Mouse (Mus musculus) forebrain, postnatal 0 days (tissue): Measurements from ENCODE around the gene Idh1. TPM values are rescaled to one million over a fixed set of nuclear protein-coding genes. Genes with fewer than 3 reads are reported as not detected.
"Not testable (repeated sequence)": the region's sequence is repeated elsewhere in the genome, so short reads cannot be mapped to it uniquely, and the experiment has no call there.

Experiments used
- ATAC-seq: fragments of 200-750 bp; cut with Nextera tagmentation; 2 replicates; pipeline ENCODE4 v1.8.0; 2017; ENCODE audit warnings: mild to moderate bottlenecking, moderate library complexity
- DNase-seq: peaks from one replicate; pipeline ENCODE4 v3.0.0-alpha.2; 2015
- H3K27ac ChIP-seq: fragments of 300-500 bp; sonication (generic); 2 replicates; pipeline ENCODE4 v1.5.1; 2014; ENCODE audit warnings: low read depth, mild to moderate bottlenecking, antibody characterized with exemption, low read length, moderate library complexity, mixed read lengths
- H3K27me3 ChIP-seq: fragments of 300-500 bp; sonication (generic); 2 replicates; pipeline ENCODE4 v1.6.1; 2014; ENCODE audit warnings: mild to moderate bottlenecking, low read length, mixed read lengths; ENCODE audit not compliant: insufficient read depth
- H3K36me3 ChIP-seq: fragments of 300-500 bp; sonication (generic); 2 replicates; pipeline ENCODE4 v1.6.1; 2014; ENCODE audit warnings: mild to moderate bottlenecking, moderate library complexity; ENCODE audit not compliant: insufficient read depth
- H3K4me1 ChIP-seq: fragments of 300-500 bp; sonication (generic); 2 replicates; pipeline ENCODE4 v1.6.1; 2014; ENCODE audit warnings: antibody characterized with exemption; ENCODE audit not compliant: insufficient read depth
- H3K4me2 ChIP-seq: fragments of 300-500 bp; sonication (generic); 2 replicates; pipeline ENCODE4 v1.6.1; 2014; ENCODE audit warnings: low read depth, mild to moderate bottlenecking, moderate library complexity
- H3K4me3 ChIP-seq: fragments of 300-500 bp; sonication (generic); 2 replicates; pipeline ENCODE4 v1.5.1; 2014; ENCODE audit warnings: low read depth, low read length, mixed read lengths
- H3K9ac ChIP-seq: fragments of 300-500 bp; sonication (generic); 2 replicates; pipeline ENCODE4 v1.6.1; 2014; ENCODE audit warnings: mild to moderate bottlenecking
- H3K9me3 ChIP-seq: fragments of 300-500 bp; sonication (generic); 2 replicates; pipeline ENCODE4 v1.6.1; 2016; ENCODE audit warnings: low read length
- CTCF ChIP-seq: sonication (generic); IDR thresholded peaks from 2 replicates; pipeline ENCODE4 v1.5.1; 2016; ENCODE audit warnings: antibody characterized with exemption, control low read depth, low read depth
- WGBS: fragments of 180-500 bp; shearing (Covaris S2); extraction: QIAGEN DNeasy Blood & Tissue Kit; methylation state at CpG from one replicate; pipeline ENCODE4 v1.1.7; 2014; 5-methylcytosine and 5-hydroxymethylcytosine counted together
- polyA plus RNA-seq: library from polyadenylated mRNA; unstranded; fragments of >200 nt; fragmentation: Nextera tagmentation; extraction: Ambion mirVana; gene quantifications from 2 replicates; pipeline ENCODE4 v1.2.1, GENCODE M21; 2015
- total RNA-seq: library from RNA; depleted of rRNA; stranded (reverse); fragments of >200 nt; gene quantifications from 2 replicates; pipeline ENCODE4 v1.2.3, GENCODE M21; 2014; rRNA removed

The Idh1 gene
- 366 and 375 TPM in 2 replicates for total RNA-seq
- 436 and 453 TPM in 2 replicates for polyA plus RNA-seq

DNA sequence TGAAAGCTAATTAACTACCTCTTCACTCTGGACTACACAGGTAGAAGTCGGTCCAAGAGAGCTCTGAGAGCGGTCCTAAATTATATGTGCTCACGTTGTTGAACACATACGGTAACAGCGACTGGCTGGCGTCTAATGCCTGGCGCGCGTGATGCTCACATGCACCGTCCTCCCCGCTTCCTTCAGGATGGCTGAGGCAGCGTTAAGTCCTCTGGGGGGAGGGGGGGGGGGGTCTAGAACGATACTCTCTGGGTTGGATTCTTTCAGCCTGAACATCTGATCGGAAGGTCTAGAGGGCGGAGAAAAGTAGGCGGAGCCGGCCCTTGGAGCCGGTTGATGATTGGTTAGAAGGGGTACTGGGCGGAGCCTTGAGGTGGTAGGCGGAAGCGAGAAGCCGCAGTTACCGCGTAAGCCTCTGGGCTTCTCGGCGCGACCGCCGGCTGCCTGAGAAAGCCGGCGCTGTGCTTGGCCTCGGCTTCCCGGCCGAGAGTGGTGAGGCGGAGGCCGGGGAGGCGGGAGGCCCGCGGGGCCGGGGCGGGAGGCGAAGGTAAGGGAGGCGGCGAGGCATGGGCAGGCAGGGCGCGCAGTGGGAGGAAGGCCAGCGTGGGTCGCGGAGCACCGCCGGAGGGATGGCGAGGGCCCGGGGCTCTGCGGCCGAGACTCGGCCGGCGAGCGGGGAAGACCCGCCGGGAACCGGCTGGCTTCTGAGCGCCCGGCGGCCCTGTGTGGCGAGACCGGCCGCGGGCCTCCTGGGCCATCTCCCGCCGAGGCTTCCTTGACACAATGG, at the start of gene Idh1, which contains the start of gene Pikfyve:
TSS of gene Idh1 (minus strand) at position 214 of the 787 bp plus-strand sequence.
TSS of gene Pikfyve (plus strand) at position 397 of the 787 bp plus-strand sequence.
- Histone ChIP-seq H3K4me2 (peak within 1 kb of the TSS; percentile 54), H3K9me3 (no peaks in the 10 kb centered on the region), H3K27ac (peak within 1 kb of the TSS; percentile 85), H3K27me3 (no peaks in the 10 kb centered on the region), H3K4me3 (peak within 1 kb of the TSS; percentile 85), H3K4me1 (no peaks in the 10 kb centered on the region), H3K36me3 (no peaks in the 10 kb centered on the region; the same call in 1 of the 2 replicates), H3K9ac (peak within 1 kb of the TSS; percentile 79)
- ATAC-seq: peak; percentile 100
- peak; percentile 50 for TF ChIP-seq CTCF
- DNase-seq: peak; percentile 99
- WGBS: 2% methylated on average over 69 of the region's 71 CpGs

DNA sequence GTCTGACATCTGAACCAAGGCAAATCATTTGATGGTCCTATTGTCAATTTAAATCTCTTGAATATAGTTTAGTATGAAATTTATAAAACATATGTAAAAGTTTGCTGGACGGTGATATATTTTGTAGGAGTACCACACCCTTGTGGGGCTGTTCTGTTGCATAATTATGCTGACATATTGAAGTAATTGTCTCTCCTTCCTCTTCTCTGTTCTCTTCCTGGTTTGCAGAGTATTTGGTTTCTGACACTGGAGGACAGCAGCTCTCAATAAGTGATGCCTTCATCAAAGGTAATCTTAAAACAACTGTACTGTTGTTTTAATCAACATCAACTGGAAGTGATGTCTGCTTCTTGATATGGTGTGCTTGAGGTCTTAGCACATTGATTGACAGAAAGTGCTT, 44.3 kb upstream of the Idh1 start:
- no peak overlapping the region for H3K4me2 ChIP-seq
- TF ChIP-seq CTCF: no peak
- peaks cover 17% of the 10 kb centered on the region for H3K36me3 ChIP-seq
- DNase-seq (no peak), ATAC-seq (no peak)
- H3K27me3 ChIP-seq: no peaks in the 10 kb centered on the region
- H3K9me3 ChIP-seq: no peaks in the 10 kb centered on the region
- no peak overlapping the region for H3K4me3 ChIP-seq
- H3K27ac ChIP-seq: no peak overlapping the region
- 91% methylated on average over 1 of the region's 1 CpGs for WGBS
- H3K9ac ChIP-seq: no peak overlapping the region
- H3K4me1 ChIP-seq: no peaks in the 10 kb centered on the region

DNA sequence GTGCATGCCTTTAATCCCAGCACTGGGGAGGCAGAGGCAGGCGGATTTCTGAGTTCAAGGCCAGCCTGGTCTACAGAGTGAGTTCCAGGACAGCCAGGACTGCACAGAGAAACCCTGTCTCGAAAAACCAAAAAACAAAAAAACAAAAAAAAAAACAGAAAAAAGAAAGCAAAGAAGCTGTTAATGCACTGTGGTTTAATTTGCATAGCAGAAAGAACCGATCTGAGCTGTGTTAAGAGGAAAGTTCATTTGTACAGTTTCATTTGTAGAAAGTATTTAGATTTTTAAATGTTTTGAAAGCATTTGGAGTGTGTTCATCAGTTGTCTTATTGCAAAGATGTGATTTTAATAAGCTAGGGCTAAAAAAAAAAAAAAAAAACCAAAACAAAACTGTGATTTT, 43.5 kb upstream of the Idh1 start:
- not testable (repeated sequence) for H3K27ac ChIP-seq, H3K4me2 ChIP-seq, H3K9ac ChIP-seq, H3K27me3 ChIP-seq, ATAC-seq, DNase-seq, H3K9me3 ChIP-seq, H3K36me3 ChIP-seq, H3K4me1 ChIP-seq, H3K4me3 ChIP-seq
- 89% methylated on average over 3 of the region's 3 CpGs for WGBS

DNA sequence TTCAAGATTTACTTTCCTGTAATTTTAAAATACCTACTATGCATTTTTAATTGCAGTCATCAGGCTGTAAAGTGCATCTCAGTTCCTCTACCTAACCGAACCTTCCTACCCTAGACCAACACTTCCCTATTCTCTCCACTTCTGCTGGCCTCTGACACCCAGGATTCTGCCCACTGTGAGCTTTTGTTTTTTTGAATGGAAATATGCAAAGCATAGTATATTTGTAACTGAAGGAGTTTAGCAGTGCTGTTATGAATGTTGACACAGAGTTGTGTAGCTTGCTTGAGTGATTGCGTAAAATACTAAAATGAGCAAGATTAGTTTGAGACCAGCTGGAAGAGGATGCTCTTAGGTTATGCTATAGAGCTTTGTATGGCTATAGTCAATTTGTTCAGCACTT, 41.4 kb upstream of the Idh1 start:
- peaks cover 13% of the 10 kb centered on the region for H3K36me3 ChIP-seq
- no peak overlapping the region for H3K4me2 ChIP-seq
- H3K4me3 ChIP-seq: no peak overlapping the region
- no peaks in the 10 kb centered on the region for H3K9me3 ChIP-seq
- 90% methylated on average over 2 of the region's 2 CpGs for whole genome bisulfite sequencing
- H3K27me3 ChIP-seq: no peaks in the 10 kb centered on the region
- H3K9ac ChIP-seq: no peak overlapping the region
- TF ChIP-seq CTCF: no peak
- ATAC-seq (no peak), DNase-seq (no peak)
- no peak overlapping the region for H3K27ac ChIP-seq
- H3K4me1 ChIP-seq: no peaks in the 10 kb centered on the region

DNA sequence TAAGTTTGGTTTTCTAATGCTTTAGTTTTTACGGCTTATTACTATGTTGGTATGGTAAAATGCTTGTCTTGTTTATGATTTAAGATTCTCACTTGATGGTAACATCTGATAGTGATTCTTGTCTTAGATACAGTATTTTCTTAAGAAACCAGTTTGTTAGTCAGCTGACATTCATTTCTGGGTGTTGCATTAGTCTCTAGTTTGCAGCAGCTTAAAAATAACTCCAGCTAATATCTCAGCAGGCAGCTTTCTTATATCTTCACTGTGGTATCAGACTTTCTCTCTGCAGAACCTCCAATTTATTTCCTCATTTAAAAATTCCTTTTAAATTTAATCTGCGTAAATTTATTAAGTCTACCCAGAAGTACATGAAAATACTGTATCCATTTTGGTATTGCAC, 37.4 kb upstream of the Idh1 start:
- no peaks in the 10 kb centered on the region for H3K27me3 ChIP-seq
- H3K9me3 ChIP-seq: no peaks in the 10 kb centered on the region
- H3K4me2 ChIP-seq: no peak overlapping the region
- no peak overlapping the region for H3K4me3 ChIP-seq
- TF ChIP-seq CTCF: no peak
- DNase-seq: no peak
- ATAC-seq: no peak
- H3K4me1 ChIP-seq: no peaks in the 10 kb centered on the region
- peaks cover 25% of the 10 kb centered on the region for H3K36me3 ChIP-seq
- H3K27ac ChIP-seq: no peak overlapping the region
- 100% methylated on average over 2 of the region's 2 CpGs for WGBS
- H3K9ac ChIP-seq: no peak overlapping the region

DNA sequence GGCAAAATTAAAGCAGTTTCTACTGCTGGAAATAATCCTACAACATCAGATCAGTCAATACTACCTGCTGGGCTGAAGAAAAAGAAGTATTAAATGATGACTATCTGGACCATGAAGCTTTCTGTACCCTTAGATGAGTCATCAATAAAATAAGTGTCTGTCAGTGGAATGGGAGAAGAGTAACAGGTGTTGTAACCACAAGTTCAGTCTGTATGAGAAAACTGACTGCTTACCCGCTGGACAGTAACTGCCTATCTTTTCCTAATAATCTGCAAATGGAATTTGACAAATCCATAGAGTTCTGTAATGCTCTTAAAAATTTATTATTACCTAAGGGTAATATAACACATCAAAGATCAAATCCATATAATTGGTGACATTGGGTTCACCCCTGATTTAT, 31.7 kb upstream of the Idh1 start:
- ATAC-seq (no peak), DNase-seq (no peak)
- no peak for TF ChIP-seq CTCF
- Histone ChIP-seq H3K27ac (no peak overlapping the region), H3K4me3 (no peak overlapping the region), H3K4me2 (no peak overlapping the region), H3K27me3 (no peaks in the 10 kb centered on the region), H3K9ac (no peak overlapping the region), H3K9me3 (no peaks in the 10 kb centered on the region), H3K4me1 (no peaks in the 10 kb centered on the region), H3K36me3 (peaks cover 15% of the 10 kb centered on the region)
- WGBS: 100% methylated on average over 1 of the region's 1 CpGs

DNA sequence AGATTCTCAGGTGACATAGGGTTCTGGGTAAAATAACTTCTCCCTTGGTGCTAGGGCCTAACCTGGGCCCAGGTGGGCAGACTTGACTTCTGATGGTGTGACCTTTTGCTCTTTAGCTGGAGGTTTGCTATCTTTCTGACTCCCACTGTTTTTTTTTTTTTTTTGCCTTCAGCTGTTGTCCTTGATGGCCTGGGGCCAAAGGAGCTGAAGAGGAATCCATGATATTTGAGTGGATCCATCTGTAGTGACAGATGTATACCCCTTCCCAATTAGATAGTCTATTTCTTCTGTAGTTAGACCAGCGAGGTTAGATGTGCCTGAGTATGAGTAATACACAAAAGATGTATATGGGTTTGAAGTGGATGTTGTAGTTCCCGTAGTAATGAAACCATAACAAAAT, 31.3 kb upstream of the Idh1 start:
- WGBS: 81% methylated on average over 2 of the region's 2 CpGs
- DNase-seq: no peak
- ATAC-seq: no peak
- Histone ChIP-seq H3K27ac (no peak overlapping the region), H3K36me3 (peaks cover 15% of the 10 kb centered on the region), H3K4me3 (no peak overlapping the region), H3K27me3 (no peaks in the 10 kb centered on the region), H3K4me1 (no peaks in the 10 kb centered on the region), H3K9me3 (no peaks in the 10 kb centered on the region), H3K9ac (no peak overlapping the region), H3K4me2 (no peak overlapping the region)
- TF ChIP-seq CTCF: no peak
